Mouse (Mus musculus) kidney, adult 2 months (tissue): ENCODE data around the gene Kcnh4.

Experiments
- CTCF ChIP-seq: fragments of 200-500 bp; conservative IDR thresholded peaks from 2 replicates; pipeline ENCODE4 v1.5.1; 2011; ENCODE audit warnings: low read depth, mild to moderate bottlenecking, control low read depth, low read length, moderate library complexity, mixed read lengths; ENCODE audit not compliant: insufficient read depth, insufficient read length
- POLR2A ChIP-seq: fragments of 200-500 bp; IDR thresholded peaks from one replicate; pipeline ENCODE4 v1.6.1; 2011; ENCODE audit warnings: low read depth, low read length, control low read depth

- TF ChIP-seq CTCF (no peak), POLR2A (no peak)
Observed at GRCm38 (mm10) chr11:100805535-100805934, 45.8 kb upstream of the Kcnh4 start.
